Mouse (Mus musculus): ENCODE data around the gene Tstd2.

Gene Tstd2

DNA sequence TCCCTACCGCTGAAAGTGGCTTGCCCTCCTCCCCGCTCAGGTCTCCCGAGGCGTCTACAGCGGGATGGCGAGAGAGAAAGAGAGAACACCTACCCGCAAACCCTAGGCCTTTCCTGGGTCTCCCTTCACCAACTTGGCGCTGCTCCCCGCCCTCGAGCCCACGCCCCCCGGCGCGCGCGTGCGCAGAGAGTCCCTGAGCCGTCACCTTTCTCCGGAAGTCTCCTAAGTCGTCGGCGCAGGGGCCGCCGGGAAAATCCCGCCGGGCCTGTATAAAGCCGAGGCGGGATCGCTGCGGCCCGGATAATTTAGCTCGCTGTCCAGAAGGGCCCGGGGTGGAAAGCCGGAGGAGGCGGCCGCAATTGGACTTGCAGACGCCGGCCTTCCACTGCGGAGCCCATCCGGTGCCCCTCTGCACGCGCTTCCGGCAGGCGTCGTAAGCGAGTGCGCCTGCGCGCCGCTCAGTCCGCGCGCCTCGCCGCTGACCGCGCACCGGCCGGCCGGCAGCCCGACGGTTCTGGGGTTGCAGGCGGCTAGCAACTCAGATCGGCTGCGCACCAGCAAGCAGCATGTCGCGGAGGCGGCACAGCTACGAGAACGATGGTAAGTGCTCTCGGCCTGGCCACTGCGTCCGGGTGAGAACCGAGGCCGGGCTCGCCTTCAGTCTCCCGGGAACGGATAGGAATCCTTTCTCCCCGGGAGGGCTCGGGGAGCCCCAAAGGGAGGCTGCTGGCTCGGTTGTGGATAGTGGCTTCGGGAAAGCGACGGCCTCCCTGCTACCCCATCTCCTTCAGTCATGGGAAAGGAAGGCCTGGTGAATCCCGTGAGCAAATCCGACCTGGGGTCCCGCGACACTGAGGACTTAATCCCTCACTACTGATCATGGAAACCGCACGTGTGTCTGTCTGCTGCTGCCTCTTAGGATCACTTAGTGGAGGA is at the start of gene Tstd2, which contains the start of gene Ncbp1:
Gene Tstd2 (minus strand): TSS at position 408 of the 936 bp plus-strand sequence.
Gene Ncbp1 (plus strand): TSS at position 327 of the 936 bp plus-strand sequence.
- peak; percentile 86 to 87 for DNase-seq (ENCODE audit: low spot score in 2 of 2)

DNA sequence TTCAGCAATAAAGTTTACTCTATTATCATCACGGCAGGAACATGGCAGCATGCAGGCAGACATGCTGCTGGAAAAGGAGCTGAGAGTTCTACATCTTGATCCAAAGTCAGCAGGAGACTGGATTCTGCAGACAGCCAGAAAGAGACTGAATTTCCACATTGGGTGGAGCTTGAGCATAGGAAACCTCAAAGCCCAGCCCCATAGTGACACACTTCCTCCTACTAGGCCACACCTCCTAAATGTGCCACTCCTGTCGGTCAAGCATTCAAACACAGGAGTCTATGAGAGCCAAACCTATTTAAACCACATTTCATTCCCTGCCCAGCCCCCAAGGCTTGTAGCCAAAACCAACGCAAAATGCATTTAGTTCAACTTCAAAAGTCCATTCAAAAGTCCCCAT is 48.0 kb upstream of the Tstd2 start:
- no peak for DNase-seq (ENCODE audit: low spot score in 2 of 2)

DNA sequence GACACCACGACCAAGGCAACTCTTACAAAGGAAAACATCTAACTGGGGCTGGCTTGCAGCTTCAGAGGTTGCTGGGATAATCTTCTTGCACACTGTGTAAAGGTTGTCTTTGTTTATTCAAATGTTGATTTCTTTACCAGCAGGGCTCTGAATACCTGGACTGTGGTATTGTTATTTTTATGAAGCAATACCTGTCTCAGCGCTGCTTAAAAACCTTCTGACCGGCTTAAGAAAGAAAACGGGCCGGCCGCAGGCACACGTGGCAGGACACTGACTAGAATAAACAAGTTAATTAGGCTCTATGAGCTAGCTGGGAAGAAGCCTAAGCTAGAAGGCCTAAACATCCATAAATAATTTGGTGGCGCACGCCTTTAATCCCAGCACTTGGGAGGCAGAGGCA is 47.4 kb upstream of the Tstd2 start:
- DNase-seq (ENCODE audit: low spot score in 2 of 2) = no peak

DNA sequence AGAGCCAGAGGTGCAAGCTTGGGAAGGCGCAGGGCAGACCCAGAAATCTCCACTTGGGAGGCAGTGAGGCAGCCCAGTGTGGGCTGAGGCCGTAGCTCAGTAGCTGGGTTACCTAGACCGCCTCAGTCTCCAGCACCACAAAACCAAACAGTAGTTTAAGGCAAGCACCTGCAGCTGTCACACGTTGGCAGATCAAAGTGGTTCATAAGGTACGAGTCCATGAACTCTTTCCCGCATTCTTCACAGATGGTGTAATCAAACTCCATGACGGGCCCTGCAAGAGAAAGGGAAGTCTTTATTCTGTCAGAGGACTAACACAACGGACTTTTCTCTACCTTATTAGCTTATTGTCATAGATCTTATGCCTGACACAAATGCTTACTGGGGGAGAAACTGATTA is 46.9 kb upstream of the Tstd2 start:
- no peak for DNase-seq (ENCODE audit: low spot score in 2 of 2)

DNA sequence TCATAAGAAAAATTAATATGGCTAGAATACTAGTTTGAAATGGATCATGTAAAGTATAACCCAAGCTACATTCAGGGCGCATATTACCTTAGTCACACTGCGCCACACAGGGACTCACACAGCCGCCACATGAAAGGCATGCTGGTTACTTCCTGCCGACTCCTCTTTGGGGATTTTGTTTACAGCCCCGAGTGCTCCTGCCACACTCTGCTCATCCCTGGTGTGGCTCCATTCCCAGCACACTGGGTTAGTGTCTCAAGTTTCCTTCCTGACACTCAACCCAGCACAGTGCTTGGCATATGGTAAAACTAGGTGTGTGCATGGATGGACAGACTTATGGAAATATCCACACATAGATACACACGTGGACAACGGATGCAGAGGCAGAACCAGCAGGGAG is 43.7 kb upstream of the Tstd2 start:
- no peak for DNase-seq (ENCODE audit: low spot score in 2 of 2)

DNA sequence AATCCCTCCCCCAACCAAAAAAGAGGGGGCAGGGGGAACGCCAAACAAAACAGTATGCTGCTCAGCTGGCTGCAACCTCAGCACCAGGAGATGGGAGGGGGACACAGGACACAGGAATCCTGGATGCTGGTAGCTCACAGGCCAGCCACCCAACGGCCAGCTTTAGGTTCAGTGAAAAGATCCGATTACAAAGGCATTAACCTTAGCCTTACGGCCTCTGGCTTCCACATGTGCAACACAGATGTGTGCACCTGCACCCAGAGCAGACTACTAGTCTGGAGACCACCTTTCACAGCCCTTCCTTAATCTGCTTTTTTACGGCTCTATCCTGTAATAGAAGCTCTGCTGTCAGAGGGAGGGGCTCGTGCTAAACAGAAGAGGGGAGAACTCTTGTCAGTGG is 42.7 kb upstream of the Tstd2 start:
- DNase-seq (ENCODE audit: low spot score in 2 of 2) = no peak

DNA sequence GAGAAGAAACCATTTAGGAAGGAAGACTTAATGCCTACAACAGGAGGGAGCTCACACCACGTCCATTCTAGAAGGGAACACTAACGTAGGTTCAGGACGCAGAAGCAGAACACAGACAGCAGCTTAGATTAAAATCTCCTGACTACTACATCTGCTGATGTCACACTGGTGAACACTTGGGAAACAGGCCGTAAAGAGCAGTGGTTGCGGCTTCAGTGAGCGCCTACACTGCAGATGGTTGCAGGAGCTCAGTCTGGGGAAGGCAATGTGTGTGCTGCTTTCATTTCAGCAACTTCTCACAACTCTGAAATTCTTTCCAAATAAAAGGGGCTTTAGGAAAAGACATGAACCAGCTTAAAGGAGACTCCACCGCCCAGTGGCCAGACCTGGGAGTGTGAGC is 39.0 kb upstream of the Tstd2 start:
- DNase-seq (ENCODE audit: low spot score in 2 of 2) = no peak

DNA sequence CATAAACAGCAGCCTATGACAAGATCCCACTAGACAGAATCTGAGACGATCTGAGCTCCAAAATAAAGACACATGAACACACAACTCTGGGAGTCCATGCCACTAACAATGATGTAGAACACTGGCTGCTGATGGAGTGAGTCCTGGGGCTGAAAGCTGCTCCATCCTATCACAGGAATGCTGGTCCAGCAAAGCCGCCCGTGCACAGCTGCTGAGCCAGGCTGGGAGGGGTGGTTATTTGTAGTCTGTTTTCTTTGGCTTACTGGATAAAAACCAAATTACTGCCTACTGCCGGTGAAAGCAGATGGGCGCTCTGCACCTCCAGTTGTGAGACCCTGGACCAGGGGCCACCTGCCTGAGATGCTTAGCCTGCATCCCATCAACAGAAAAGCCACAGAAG is 38.5 kb upstream of the Tstd2 start:
- DNase-seq (ENCODE audit: low spot score in 2 of 2) = no peak

DNA sequence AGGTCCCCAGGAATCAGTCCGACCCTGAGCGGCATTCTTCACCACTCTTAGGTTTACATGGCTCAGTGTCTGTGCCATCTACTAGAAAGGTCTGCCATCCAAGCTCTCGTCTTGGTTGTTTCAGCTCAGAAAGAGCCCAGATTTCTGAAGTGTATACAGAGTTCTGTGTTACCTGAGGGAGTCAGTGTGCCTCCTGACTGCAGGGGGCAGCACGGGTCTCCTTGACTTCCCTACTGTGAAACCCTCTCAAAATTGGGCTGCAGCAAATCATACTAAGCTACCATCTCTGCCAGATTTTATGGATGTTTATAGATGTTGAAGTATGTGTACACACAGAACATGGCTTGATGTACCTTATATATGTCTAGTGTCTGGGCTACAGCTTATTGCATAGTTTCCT is 37.8 kb upstream of the Tstd2 start:
- DNase-seq (ENCODE audit: low spot score in 2 of 2) = no peak

DNA sequence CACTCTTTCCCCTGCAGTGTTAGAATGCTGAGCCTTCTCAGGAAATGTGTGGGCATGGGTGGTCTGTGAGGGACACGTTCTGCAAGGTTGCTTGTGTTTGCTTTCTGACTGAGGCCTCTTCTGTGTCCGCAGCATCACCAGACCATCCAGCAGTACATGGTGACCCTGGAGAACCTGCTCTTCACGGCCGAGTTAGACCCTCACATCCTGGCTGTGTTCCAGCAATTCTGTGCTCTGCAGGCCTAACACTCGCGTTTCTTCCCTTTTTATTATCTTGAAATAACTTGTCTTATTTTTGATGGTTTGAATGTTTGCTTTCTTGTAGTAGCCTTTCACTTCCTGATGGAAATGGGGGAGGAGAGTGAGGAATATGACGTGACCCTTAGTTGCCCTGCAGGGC is 33.3 kb upstream of the Tstd2 start:
- no peak for DNase-seq (ENCODE audit: low spot score in 2 of 2)

DNA sequence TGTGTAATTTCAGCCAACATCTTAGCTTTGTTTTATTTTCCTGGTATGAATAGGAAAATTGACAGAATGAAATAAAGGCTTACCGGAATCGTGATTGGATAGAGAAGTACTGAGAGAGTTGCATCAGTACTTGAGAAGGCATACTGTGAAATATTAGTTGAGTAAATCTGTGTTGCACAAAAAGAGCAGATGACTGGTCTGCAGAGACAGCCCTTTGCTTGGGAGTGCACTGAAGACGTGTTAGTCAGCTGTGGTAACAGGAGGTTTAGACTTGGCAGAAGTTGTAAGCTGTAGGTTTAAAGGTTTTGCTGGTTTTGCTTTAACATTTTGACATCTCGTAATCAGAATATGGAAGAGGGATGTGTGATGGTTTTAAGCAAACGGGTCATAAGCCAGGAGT is 27.3 kb upstream of the Tstd2 start:
- no peak for DNase-seq (ENCODE audit: low spot score in 2 of 2)

DNA sequence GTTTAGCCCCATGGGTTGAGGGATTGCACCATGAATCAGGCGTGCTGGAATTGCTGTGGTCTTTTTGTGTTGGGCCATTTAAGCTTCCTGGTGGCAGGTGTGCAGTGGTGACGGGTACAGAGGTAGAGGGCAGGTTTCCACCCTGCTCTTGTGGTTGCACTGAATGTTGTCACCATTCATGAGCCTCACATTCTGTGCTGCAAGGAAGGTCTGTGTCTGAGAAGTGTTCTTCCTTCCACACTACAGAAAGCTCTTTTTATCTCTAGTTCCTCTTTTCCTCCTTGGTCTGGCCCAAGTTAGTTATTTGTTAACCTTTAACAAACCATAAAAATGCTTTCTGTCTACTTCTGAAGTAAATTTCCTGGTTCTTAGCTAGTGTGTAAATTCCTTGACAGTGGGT is 25.5 kb upstream of the Tstd2 start:
- no peak for DNase-seq (ENCODE audit: low spot score in 2 of 2)

DNA sequence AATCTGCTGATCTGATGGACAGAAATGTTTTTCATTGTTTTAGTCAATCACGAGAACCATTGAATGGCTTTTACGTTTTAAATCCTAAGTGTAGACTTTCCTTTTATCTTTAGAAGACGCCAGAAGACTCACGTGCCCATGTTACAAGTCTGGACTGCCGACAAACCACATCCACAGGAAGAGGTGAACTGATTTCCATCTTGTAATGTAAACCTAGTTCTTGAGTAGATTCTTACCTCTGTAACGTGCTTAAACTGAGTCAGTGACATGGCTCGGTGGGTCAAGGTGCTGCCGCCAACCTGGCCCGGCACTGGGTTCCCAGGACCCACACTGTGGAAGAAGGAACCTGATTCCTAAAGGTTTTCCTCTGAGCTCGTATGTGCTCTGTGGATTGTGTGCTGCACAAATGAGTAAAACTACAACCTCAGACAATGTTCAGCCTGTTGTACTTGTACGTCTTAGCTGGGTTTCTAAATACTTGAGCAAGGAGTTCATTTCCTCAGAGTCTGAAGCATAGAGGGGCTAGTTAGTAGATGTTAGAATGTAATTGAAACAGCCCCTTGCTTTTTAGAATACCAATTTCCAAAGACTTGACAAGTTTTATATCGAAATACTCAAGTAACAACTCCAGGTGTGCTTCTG is 13.5 kb upstream of the Tstd2 start:
- DNase-seq (ENCODE audit: low spot score in 2 of 2) = no peak

DNA sequence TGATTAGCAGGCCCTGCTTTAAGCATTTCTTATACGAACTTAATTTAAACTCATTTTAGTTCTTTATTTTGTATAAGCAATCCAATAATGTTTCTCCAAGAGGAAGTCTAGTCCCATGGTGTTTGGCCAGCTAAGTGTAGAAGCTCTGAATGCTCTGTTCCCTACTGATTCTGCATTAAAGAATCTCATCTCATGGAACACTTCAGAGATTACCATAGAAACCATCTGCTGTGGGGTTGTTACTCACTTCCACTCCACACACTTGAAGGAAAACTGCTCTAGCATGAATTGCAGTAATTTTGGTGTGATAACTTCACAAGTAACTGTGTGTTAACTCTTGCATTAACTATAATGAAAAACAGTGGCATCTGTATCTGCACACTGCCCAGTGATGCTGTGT is 8.4 kb upstream of the Tstd2 start:
- no peak for DNase-seq (ENCODE audit: low spot score in 2 of 2)

DNA sequence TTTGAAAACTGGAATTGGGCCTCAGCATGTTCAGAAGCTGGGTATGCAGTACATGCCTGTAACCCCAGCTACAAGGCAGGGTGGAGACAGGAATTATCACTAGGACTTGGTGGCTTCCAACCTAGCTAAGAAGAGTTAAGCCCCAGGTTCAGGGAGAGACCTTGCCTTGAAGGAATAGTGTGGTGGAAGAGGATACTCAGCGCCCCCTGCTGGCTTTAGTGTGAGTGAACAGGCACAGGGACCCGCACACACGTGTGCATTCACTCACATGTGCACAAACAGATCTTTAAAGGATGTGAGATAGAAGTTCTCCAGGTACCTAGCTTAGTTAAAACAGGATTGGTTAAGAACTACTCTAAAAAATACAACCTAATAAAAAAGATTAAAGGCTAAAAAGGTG is 5.8 kb upstream of the Tstd2 start:
- DNase-seq (ENCODE audit: low spot score in 2 of 2) = no peak

DNA sequence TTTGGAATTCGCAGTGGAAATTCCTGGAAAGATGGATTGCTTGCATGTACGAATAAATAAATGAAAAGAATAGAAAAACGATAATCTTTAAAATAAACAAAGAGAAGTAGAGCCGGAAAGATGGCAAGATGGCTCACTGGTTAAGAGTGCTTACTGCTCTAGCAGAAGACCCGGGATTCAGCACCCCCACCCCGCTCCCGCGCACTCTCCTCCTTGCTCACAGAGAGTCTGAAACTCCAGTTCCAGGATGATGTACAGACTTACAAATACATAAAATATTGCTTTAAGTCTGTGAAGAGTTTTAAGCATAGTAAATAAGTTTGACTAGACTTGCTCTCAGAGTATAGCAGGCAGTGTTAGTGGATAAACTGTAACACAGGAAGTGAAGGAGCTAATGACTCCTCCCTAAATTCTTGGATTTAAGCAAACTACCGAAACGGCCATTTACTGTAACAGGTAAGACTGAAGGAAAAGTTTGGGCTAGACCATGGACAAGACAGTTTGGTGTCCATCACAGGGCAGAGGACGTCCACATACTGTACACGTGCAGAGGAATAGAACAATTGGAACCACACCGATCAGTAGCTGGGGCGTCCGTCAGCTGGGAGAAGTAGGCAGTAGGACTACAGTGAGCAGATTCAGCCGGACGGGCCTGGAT is 736 bp downstream of the Tstd2 start:
- DNase-seq (ENCODE audit: low spot score in 2 of 2) = no peak

DNA sequence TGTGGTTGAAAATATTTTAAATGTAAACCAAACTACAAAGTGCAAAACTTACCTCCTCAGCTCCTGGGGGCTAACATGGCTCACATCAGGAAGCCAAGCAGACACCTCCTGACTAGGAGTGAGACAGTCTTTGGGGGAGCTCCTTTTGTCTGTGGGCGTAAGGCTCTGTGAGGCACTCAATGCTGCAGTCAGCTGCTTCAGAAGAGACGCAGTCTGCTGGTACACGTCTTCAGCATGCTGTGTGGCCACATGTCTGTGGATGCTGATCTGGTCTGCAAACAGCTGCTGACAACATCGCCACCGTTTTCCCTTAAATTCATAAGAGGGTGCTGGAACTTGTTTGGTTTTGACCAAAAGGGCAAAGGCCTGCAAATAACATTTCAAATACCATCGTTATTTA is 6.7 kb downstream of the Tstd2 start:
- no peak for DNase-seq (ENCODE audit: low spot score in 2 of 2)

DNA sequence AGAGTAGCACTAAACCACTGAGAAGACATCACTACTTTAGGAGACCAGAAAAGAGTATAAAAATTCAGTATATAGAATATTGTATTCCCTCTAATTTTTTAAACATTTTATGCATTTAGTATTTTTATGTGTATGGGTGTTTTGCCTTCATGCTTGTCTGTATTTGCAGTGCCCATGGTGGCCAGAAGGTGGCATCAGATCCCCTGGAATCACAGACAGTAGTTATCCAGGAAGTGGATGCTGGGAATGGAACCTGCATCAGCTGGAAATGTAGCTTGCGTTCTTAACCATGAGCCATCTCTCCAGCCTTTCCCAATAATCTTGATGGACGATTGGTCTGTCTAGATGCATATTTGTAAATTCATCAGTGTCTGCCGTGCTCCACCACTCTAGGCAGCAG is 8.3 kb downstream of the Tstd2 start:
- DNase-seq (ENCODE audit: low spot score in 2 of 2) = no peak

DNA sequence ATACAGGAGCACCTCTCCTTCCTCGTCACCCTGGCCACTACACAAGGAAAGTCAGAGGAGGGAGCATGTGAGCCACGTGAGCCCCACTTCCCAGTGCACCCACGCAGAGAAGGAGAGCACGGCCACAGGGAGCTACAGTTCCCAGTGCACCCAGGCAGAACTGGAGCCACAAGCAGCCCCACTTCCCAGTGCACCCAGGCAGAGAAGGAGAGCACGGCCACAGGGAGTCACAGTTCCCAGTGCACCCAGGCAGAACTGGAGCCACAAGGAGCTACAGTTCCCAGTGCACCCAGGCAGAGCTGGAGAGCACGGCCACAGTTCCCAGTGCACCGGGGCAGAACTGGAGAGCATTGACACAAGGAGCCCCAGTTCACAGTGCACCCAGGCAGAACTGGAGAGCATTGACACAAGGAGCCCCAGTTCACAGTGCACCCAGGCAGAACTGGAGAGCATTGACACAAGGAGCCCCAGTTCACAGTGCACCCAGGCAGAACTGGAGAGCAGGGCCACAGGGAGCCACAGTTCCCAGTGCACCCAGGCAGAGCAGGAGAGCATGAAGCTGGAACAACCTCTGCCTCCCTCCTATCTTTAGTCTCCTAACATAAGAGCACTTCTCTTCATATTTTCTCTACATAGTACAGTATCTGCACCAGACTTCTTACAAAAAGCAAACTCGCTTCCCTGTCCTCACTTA is 9.0 kb downstream of the Tstd2 start:
- DNase-seq (ENCODE audit: low spot score in 2 of 2) = no peak

DNA sequence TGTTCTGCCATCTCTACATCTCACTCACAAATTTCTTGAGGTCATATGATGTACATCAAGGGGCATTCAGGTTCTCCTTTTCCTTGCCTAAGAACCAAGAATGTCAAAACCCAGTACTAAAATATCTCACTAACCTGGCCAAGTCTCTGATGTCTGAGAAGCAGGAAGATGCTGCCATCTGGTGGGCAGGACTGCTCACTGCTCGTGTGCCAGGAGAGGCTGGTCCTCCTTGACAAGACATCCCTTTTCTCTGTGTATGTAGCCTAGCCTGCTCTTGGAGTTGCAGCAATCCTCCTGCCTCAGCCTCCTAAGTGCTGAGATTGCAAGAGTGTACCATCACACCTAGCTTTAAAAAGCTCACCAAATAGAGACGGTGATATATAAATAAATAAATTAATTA is 12.0 kb downstream of the Tstd2 start:
- peak; percentile 62 to 73 for DNase-seq (ENCODE audit: low spot score in 2 of 2)

DNA sequence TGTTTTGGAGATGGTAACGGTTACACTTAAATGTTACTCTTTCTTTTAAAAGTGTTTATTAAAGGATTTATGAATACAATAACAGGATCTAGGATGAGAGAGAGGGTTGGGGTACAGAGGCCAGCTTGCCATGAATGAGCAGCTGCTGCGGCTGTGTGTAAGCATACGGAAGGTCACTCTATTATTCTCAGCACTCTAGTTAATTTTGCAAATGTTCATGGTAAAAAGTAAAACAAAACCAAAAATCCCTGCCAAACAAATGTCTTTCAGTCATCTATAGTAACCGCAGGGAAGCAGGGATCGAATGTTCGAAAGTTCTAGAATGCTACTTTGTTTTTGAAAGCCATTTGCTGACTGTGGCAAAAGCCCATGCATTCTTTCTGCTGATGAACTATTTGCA is 15.1 kb downstream of the Tstd2 start:
- no peak for DNase-seq (ENCODE audit: low spot score in 2 of 2)

DNA sequence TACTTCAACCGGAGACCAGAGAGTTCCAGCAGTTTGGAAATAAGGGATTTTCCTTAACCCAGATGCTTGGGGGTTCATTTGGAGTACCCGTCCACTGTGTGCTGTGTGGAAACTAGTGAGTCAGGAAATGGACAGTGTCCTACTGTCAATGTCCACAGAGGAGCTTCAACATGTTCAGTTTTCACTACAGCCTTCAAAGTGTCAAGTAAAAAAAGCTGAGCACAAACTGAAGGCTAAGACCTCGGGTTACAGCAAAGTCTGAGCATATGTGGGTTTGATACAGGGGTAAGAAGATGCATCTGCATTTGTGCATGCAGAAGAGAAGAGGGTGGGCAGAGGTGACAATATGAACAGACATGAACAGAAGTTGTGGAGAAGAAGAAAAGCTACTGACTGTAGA is 17.7 kb downstream of the Tstd2 start:
- no peak for DNase-seq (ENCODE audit: low spot score in 2 of 2)
